Mouse (Mus musculus) heart, postnatal 0 days (tissue): ENCODE results near the gene Gm3415.

Experiments
- CTCF ChIP-seq: IDR thresholded peaks from 2 replicates; pipeline ENCODE4 v1.5.1; 2016; ENCODE audit warnings: antibody characterized with exemption, control low read depth, low read depth
- EP300 ChIP-seq: IDR thresholded peaks from 2 replicates; pipeline ENCODE4 v1.6.1; 2016; ENCODE audit warnings: antibody characterized with exemption, low read depth

DNA sequence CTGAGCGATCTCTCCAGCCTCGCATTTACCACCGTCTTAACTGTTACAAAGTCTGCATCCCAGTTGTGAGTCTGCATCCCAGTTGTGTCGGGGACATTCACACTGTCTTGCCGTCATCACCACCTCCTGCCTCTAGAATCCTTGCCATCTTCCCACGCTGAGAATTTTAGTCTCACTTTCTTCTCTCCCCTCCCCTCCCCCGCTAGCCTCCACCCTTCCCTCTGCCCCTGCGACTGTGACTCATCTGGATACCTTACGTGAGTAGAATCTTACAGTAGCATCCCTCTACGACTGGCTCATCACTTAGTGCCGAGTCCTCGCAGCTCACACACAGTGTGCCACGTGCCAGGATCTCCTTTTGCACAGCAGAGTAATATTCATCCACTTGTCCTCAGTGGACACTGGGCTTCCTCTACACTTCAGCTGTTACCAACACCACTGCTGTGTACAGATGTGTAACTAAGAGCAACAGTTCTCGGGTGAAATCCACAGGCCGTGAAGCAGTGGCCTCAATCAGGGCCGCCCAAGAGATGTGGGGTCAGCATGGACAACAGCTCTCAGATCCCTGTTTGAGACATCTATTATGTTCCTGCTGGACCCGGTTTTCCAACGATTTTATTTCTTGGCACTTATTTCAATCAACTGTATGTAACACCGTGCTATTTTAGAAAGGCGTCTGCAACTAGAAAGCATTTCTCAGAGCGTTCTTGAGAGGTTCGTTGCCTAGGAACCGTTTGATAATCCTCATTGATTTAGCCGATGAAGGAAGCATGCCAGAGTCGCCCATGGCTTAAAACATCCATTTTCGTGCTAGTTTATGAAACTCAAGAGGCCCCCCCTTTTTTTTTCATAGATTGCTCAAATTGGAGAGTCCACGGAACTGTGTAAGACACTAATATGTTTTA is 42.5 kb downstream of the Gm3415 start:
- no peak for TF ChIP-seq CTCF
- TF ChIP-seq EP300: no peak
